Mouse (Mus musculus): ENCODE measurements around the gene Pdxk.

Pdxk gene

GRCm38 (mm10) chr10:78460463-78460862 lies 4.3 kb downstream of the Pdxk start:
- no peak for DNase-seq (ENCODE audit: low spot score in 2 of 2)

GRCm38 (mm10) chr10:78458348-78459111 lies 6.2 kb downstream of the Pdxk start:
- DNase-seq (ENCODE audit: low spot score in 2 of 2), result peak in 1 of 2 experiments; percentile 13

GRCm38 (mm10) chr10:78457495-78458347 lies 7.1 kb downstream of the Pdxk start:
- peak; percentile 71 to 74 for DNase-seq (ENCODE audit: low spot score in 2 of 2)

- no peak for DNase-seq (ENCODE audit: low spot score in 2 of 2)
Observed at GRCm38 (mm10) chr10:78456696-78457095, 8.1 kb downstream of the Pdxk start.

- no peak for DNase-seq (ENCODE audit: low spot score in 2 of 2)
Observed at GRCm38 (mm10) chr10:78452641-78453040, 12.1 kb downstream of the Pdxk start.

- no peak for DNase-seq (ENCODE audit: low spot score in 2 of 2)
Observed at GRCm38 (mm10) chr10:78450761-78451160, 14.0 kb downstream of the Pdxk start.

- DNase-seq (ENCODE audit: low spot score in 2 of 2), result no peak
Observed at GRCm38 (mm10) chr10:78447396-78447795, 17.4 kb downstream of the Pdxk start.

- no peak for DNase-seq (ENCODE audit: low spot score in 2 of 2)
Observed at GRCm38 (mm10) chr10:78446195-78446594, 18.6 kb downstream of the Pdxk start.

- DNase-seq (ENCODE audit: low spot score in 2 of 2), result no peak
Observed at GRCm38 (mm10) chr10:78442292-78442691, 22.5 kb downstream of the Pdxk start.

GRCm38 (mm10) chr10:78441606-78442005 lies 23.2 kb downstream of the Pdxk start:
- no peak for DNase-seq (ENCODE audit: low spot score in 2 of 2)

- DNase-seq (ENCODE audit: low spot score in 2 of 2), result no peak
Observed at GRCm38 (mm10) chr10:78440812-78441211, 24.0 kb downstream of the Pdxk start.

- no peak for DNase-seq (ENCODE audit: low spot score in 2 of 2)
Observed at GRCm38 (mm10) chr10:78439990-78440389, 24.8 kb downstream of the Pdxk start.

- peak in 1 of 2 experiments; percentile 21 for DNase-seq (ENCODE audit: low spot score in 2 of 2)
Observed at GRCm38 (mm10) chr10:78439550-78439949, 25.2 kb downstream of the Pdxk start.

- DNase-seq (ENCODE audit: low spot score in 2 of 2), result peak; percentile 58 to 80
Observed at GRCm38 (mm10) chr10:78438094-78438493, 26.7 kb downstream of the Pdxk start.

- no peak for DNase-seq (ENCODE audit: low spot score in 2 of 2)
Observed at GRCm38 (mm10) chr10:78432853-78433252, 31.9 kb downstream of the Pdxk start.

GRCm38 (mm10) chr10:78429776-78430175 lies 35.0 kb downstream of the Pdxk start:
- DNase-seq (ENCODE audit: low spot score in 2 of 2), result no peak

GRCm38 (mm10) chr10:78429180-78429579 lies 35.6 kb downstream of the Pdxk start:
- no peak for DNase-seq (ENCODE audit: low spot score in 2 of 2)

- no peak for DNase-seq (ENCODE audit: low spot score in 2 of 2)
Observed at GRCm38 (mm10) chr10:78428070-78428469, 36.7 kb downstream of the Pdxk start.

- DNase-seq (ENCODE audit: low spot score in 2 of 2), result peak; percentile 16 to 69
Observed at GRCm38 (mm10) chr10:78426117-78426735, 38.5 kb downstream of the Pdxk start.

GRCm38 (mm10) chr10:78425181-78426041 lies 39.4 kb downstream of the Pdxk start, which contains the start of gene Cstb:
Gene Cstb, plus strand, starts transcription at chr10:78425669.
- peak; percentile 71 to 86 for DNase-seq (ENCODE audit: low spot score in 2 of 2)

GRCm38 (mm10) chr10:78422614-78423013 lies 42.2 kb downstream of the Pdxk start:
- DNase-seq (ENCODE audit: low spot score in 2 of 2), result no peak
